Mouse (Mus musculus): ENCODE measurements around the gene G430095P16Rik. TPM values are rescaled to one million over a fixed set of nuclear protein-coding genes. Genes with fewer than 3 reads are reported as not detected.
A peak's percentile ranks its signal among the peaks of the same experiment; 100 is the strongest.

Gene G430095P16Rik
- polyA plus RNA-seq, 1 experiment from 2014 or later = 4.1 TPM

GRCm38 (mm10) chr8:84773833-84774232, 51.0 kb downstream of the G430095P16Rik start:
- H3K4me1 ChIP-seq (ENCODE audit: control insufficient read depth, insufficient read depth, low read length) = peaks cover 57% of the 10 kb centered on the region
- peak; percentile 86 for ATAC-seq (ENCODE audit: insufficient read depth, low FRiP score)
- H3K4me2 ChIP-seq (ENCODE audit: low read depth, low read length) = peak overlapping the region; percentile 58
- H3K27me3 ChIP-seq (ENCODE audit: control insufficient read depth, insufficient read depth, low read length) = peaks cover 11% of the 10 kb centered on the region; the same call in 1 of the 2 replicates
- no peaks in the 10 kb centered on the region for H3K9me3 ChIP-seq (replicated peaks; ENCODE audit: control insufficient read depth, low read length)
- peak overlapping the region; percentile 40 for H3K4me3 ChIP-seq (replicated peaks; ENCODE audit: low read length)
- H3K27ac ChIP-seq (ENCODE audit: low read length) = peak overlapping the region; percentile 98
- under 1% methylated on average over 19 of the region's 19 CpGs for WGBS
- H3K36me3 ChIP-seq (ENCODE audit: control insufficient read depth, insufficient read depth, low read length) = no peaks in the 10 kb centered on the region
- H3K9ac ChIP-seq (ENCODE audit: low read length) = peak overlapping the region; percentile 62

- peak; percentile 65 for ATAC-seq (ENCODE audit: insufficient read depth, low FRiP score)
- peak overlapping the region; percentile 98 for H3K27ac ChIP-seq (ENCODE audit: low read length)
- H3K9ac ChIP-seq (ENCODE audit: low read length) = peak overlapping the region; percentile 62
These were observed 51.7 kb downstream of the G430095P16Rik start for GRCm38 (mm10) chr8:84774473-84774911.

GRCm38 (mm10) chr8:84775105-84775591, 52.3 kb downstream of the G430095P16Rik start:
- peaks cover 11% of the 10 kb centered on the region; the same call in 1 of the 2 replicates for H3K27me3 ChIP-seq (ENCODE audit: control insufficient read depth, insufficient read depth, low read length)
- peak; percentile 22; the same call in 1 of the 2 replicates for ATAC-seq (ENCODE audit: insufficient read depth, low FRiP score)
- peaks cover 64% of the 10 kb centered on the region for H3K4me1 ChIP-seq (ENCODE audit: control insufficient read depth, insufficient read depth, low read length)
- no peaks in the 10 kb centered on the region for H3K9me3 ChIP-seq (replicated peaks; ENCODE audit: control insufficient read depth, low read length)
- peak overlapping the region; percentile 58 for H3K4me2 ChIP-seq (ENCODE audit: low read depth, low read length)
- peak overlapping the region; percentile 62 for H3K9ac ChIP-seq (ENCODE audit: low read length)
- peak overlapping the region; percentile 98 for H3K27ac ChIP-seq (ENCODE audit: low read length)
- no peaks in the 10 kb centered on the region for H3K36me3 ChIP-seq (ENCODE audit: control insufficient read depth, insufficient read depth, low read length)
- peak overlapping the region; percentile 8; the same call in 1 of the 2 replicates for H3K4me3 ChIP-seq (replicated peaks; ENCODE audit: low read length)
- 16% methylated on average over 13 of the region's 13 CpGs for WGBS

More at GRCm38 (mm10) chr8:84774473-84774911, 51.7 kb downstream of the G430095P16Rik start:
- Histone ChIP-seq H3K36me3 (ENCODE audit: control insufficient read depth, insufficient read depth, low read length) (no peaks in the 10 kb centered on the region), H3K4me1 (ENCODE audit: control insufficient read depth, insufficient read depth, low read length) (peaks cover 64% of the 10 kb centered on the region), H3K4me2 (ENCODE audit: low read depth, low read length) (peak overlapping the region; percentile 58), H3K4me3 (replicated peaks; ENCODE audit: low read length) (peak overlapping the region; percentile 40; the same call in 1 of the 2 replicates), H3K27me3 (ENCODE audit: control insufficient read depth, insufficient read depth, low read length) (peaks cover 11% of the 10 kb centered on the region; the same call in 1 of the 2 replicates), H3K9me3 (replicated peaks; ENCODE audit: control insufficient read depth, low read length) (no peaks in the 10 kb centered on the region)
- WGBS = 6% methylated on average over 10 of the region's 10 CpGs

GRCm38 (mm10) chr8:84775621-84776113, 52.9 kb downstream of the G430095P16Rik start:
- H3K27ac ChIP-seq (ENCODE audit: low read length) = peak overlapping the region; percentile 98
- no peak for ATAC-seq (ENCODE audit: insufficient read depth, low FRiP score)
- H3K36me3 ChIP-seq (ENCODE audit: control insufficient read depth, insufficient read depth, low read length) = no peaks in the 10 kb centered on the region
- no peak overlapping the region for H3K4me3 ChIP-seq (replicated peaks; ENCODE audit: low read length)
- WGBS = 35% methylated on average over 7 of the region's 7 CpGs
- H3K4me1 ChIP-seq (ENCODE audit: control insufficient read depth, insufficient read depth, low read length) = peaks cover 63% of the 10 kb centered on the region
- peak overlapping the region; percentile 58 for H3K4me2 ChIP-seq (ENCODE audit: low read depth, low read length)
- H3K9me3 ChIP-seq (replicated peaks; ENCODE audit: control insufficient read depth, low read length) = no peaks in the 10 kb centered on the region
- H3K27me3 ChIP-seq (ENCODE audit: control insufficient read depth, insufficient read depth, low read length) = peaks cover 11% of the 10 kb centered on the region; the same call in 1 of the 2 replicates
- H3K9ac ChIP-seq (ENCODE audit: low read length) = peak overlapping the region; percentile 62

Other genes starting within 250 kb of the G430095P16Rik start
- 62.4 and 69.5 TPM in 2 replicates for gene Ier2, start 60.2 kb upstream of the G430095P16Rik start, polyA plus RNA-seq (2015; fragmentation: Nextera tagmentation; extraction: Ambion mirVana)
- 53.7 and 54.1 TPM in 2 replicates for gene Trmt1, start 36.7 kb upstream of the G430095P16Rik start, polyA plus RNA-seq (2015; fragmentation: Nextera tagmentation; extraction: Ambion mirVana)
- gene Nacc1, start 35.1 kb upstream of the G430095P16Rik start, polyA plus RNA-seq (2015; fragmentation: Nextera tagmentation; extraction: Ambion mirVana) = 14.4 and 14.5 TPM in 2 replicates
- 6.0 and 8.3 TPM in 2 replicates for gene Lyl1, start 21.6 kb upstream of the G430095P16Rik start, polyA plus RNA-seq (2015; fragmentation: Nextera tagmentation; extraction: Ambion mirVana)
- 36.5 and 37.8 TPM in 2 replicates for gene Nfix, start 77.3 kb downstream of the G430095P16Rik start, polyA plus RNA-seq (2015; fragmentation: Nextera tagmentation; extraction: Ambion mirVana)
- 6.0 and 7.2 TPM in 2 replicates for gene Dand5, start 99.8 kb downstream of the G430095P16Rik start, polyA plus RNA-seq (2015; fragmentation: Nextera tagmentation; extraction: Ambion mirVana)
- gene Gadd45gip1, start 108.5 kb downstream of the G430095P16Rik start, polyA plus RNA-seq (2015; fragmentation: Nextera tagmentation; extraction: Ambion mirVana) = 42.0 and 49.5 TPM in 2 replicates
- gene Rad23a, start 117.7 kb downstream of the G430095P16Rik start, polyA plus RNA-seq (2015; fragmentation: Nextera tagmentation; extraction: Ambion mirVana) = 106 and 122 TPM in 2 replicates
- 1,028 and 1,118 TPM in 2 replicates for gene Calr, start 123.9 kb downstream of the G430095P16Rik start, polyA plus RNA-seq (2015; fragmentation: Nextera tagmentation; extraction: Ambion mirVana)
- gene Farsa, start 134.0 kb downstream of the G430095P16Rik start, polyA plus RNA-seq (2015; fragmentation: Nextera tagmentation; extraction: Ambion mirVana) = 85.9 and 91.5 TPM in 2 replicates
- gene Syce2, start 149.1 kb downstream of the G430095P16Rik start, polyA plus RNA-seq (2015; fragmentation: Nextera tagmentation; extraction: Ambion mirVana) = 44.9 and 49.0 TPM in 2 replicates
- gene Gcdh, start 170.9 kb downstream of the G430095P16Rik start, polyA plus RNA-seq (2015; fragmentation: Nextera tagmentation; extraction: Ambion mirVana) = 41.1 and 45.8 TPM in 2 replicates
- 15.7 and 18.4 TPM in 2 replicates for gene Klf1, start 178.9 kb downstream of the G430095P16Rik start, polyA plus RNA-seq (2015; fragmentation: Nextera tagmentation; extraction: Ambion mirVana)
- gene Dnase2a, start 185.6 kb downstream of the G430095P16Rik start, polyA plus RNA-seq (2015; fragmentation: Nextera tagmentation; extraction: Ambion mirVana) = 14.0 and 14.4 TPM in 2 replicates
- gene Mast1, start 214.4 kb downstream of the G430095P16Rik start, polyA plus RNA-seq (2015; fragmentation: Nextera tagmentation; extraction: Ambion mirVana) = 1.4 and 1.6 TPM in 2 replicates
- 0.19 and 0.28 TPM in 2 replicates for gene Rtbdn, start 224.0 kb downstream of the G430095P16Rik start, polyA plus RNA-seq (2015; fragmentation: Nextera tagmentation; extraction: Ambion mirVana)
- gene Gm49661, start 246.4 kb downstream of the G430095P16Rik start, polyA plus RNA-seq (2015; fragmentation: Nextera tagmentation; extraction: Ambion mirVana) = not detected in 2 replicates
- gene Prdx2, start 246.6 kb downstream of the G430095P16Rik start, polyA plus RNA-seq (2015; fragmentation: Nextera tagmentation; extraction: Ambion mirVana) = 584 and 593 TPM in 2 replicates
- gene Rnaseh2a, start 246.8 kb downstream of the G430095P16Rik start, polyA plus RNA-seq (2015; fragmentation: Nextera tagmentation; extraction: Ambion mirVana) = 97.5 and 108 TPM in 2 replicates

All from stomach, embryonic 16.5 days (tissue).